Mouse (Mus musculus) stomach, postnatal 0 days (tissue): Measurements from ENCODE around the gene Nfia.

Experiments
- CTCF ChIP-seq: IDR thresholded peaks from 2 replicates; pipeline ENCODE4 v1.5.1; 2016; ENCODE audit warnings: antibody characterized with exemption, low read depth, mild to moderate bottlenecking, moderate library complexity
- EP300 ChIP-seq: optimal IDR thresholded peaks from 2 replicates; pipeline ENCODE3; 2016; ENCODE audit warnings: antibody characterized with exemption

- no peak for TF ChIP-seq CTCF
- TF ChIP-seq EP300 = no peak
These were observed 139.6 kb downstream of the Nfia start for GRCm38 (mm10) chr4:97912155-97912554.
